Mouse (Mus musculus): ENCODE measurements at regions not wholly inside any gene's neighbourhood (a gene's known extent, or its start where the extent isn't known, plus 50 kb on each side); places are given as distances from the start of the nearest gene placed in this dataset.

GRCm38 (mm10) chr12:71624076-71624475 is 206.8 kb upstream of the Daam1 start:
- Histone ChIP-seq H3K36me3 (replicated peaks; ENCODE audit: control insufficient read depth, insufficient read depth) (no peaks in the 10 kb centered on the region), H3K9me3 (ENCODE audit: control insufficient read depth, low read length) (no peaks in the 10 kb centered on the region), H3K27me3 (ENCODE audit: control insufficient read depth, insufficient read depth, low read length) (no peaks in the 10 kb centered on the region), H3K4me3 (replicated peaks; ENCODE audit: low read length) (no peak overlapping the region), H3K9ac (no peak overlapping the region), H3K4me1 (replicated peaks; ENCODE audit: control insufficient read depth, insufficient read depth, low read length) (no peaks in the 10 kb centered on the region; the same call in 1 of the 2 replicates), H3K27ac (no peak overlapping the region), H3K4me2 (replicated peaks) (no peak overlapping the region)
- ATAC-seq (ENCODE audit: low FRiP score) (no peak), DNase-seq (ENCODE audit: low spot score) (no peak)
- WGBS: 79% methylated on average over 8 of the region's 8 CpGs

DNA sequence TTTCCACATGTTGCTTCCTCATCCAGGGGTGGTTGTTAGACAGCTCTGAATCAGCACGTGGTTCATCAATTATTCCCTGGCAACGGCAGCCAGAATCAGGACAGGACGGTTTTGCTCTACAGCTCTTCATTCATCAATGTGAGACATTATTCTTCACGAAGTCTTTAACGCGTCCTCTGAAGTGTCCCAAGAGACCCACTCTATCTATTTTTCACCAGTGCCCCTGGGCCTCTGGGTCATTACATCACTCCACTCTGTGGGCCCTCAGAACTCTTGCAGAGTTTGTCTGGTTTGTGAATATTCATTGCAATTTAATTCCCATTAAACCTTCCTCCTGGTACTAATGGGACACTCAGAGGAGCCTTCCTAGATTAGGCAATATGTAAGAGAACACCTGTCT is 206.2 kb upstream of the Daam1 start:
- no peak overlapping the region for H3K9ac ChIP-seq
- DNase-seq (ENCODE audit: low spot score) (no peak), ATAC-seq (ENCODE audit: low FRiP score) (no peak)
- no peaks in the 10 kb centered on the region for H3K27me3 ChIP-seq (ENCODE audit: control insufficient read depth, insufficient read depth, low read length)
- H3K4me3 ChIP-seq (replicated peaks; ENCODE audit: low read length): no peak overlapping the region
- 28% methylated on average over 6 of the region's 6 CpGs for WGBS
- H3K36me3 ChIP-seq (replicated peaks; ENCODE audit: control insufficient read depth, insufficient read depth): no peaks in the 10 kb centered on the region
- no peaks in the 10 kb centered on the region; the same call in 1 of the 2 replicates for H3K4me1 ChIP-seq (replicated peaks; ENCODE audit: control insufficient read depth, insufficient read depth, low read length)
- H3K4me2 ChIP-seq (replicated peaks): no peak overlapping the region
- no peaks in the 10 kb centered on the region for H3K9me3 ChIP-seq (ENCODE audit: control insufficient read depth, low read length)
- H3K27ac ChIP-seq: no peak overlapping the region

DNA sequence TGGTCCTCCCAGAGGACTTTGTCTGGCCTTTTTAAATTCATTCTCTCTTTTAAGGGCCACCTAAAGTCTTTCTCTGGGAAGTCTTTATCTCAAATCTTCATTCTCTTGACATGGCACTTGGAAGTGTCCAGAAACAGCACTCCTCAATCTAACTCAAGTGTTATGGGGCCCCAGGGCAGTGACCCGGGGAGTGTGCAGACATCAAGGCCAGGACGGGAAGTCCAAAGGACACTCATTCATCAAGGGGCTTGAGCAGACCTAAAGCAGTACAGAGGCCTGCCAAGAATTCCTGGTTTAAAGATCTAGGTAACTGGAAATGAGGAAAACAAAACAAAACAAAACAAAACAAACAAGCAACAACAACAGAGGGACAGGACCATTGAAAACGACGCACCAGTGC is 205.8 kb upstream of the Daam1 start:
- H3K27ac ChIP-seq: no peak overlapping the region
- DNase-seq (ENCODE audit: low spot score) (no peak), ATAC-seq (ENCODE audit: low FRiP score) (no peak)
- no peak overlapping the region for H3K9ac ChIP-seq
- no peaks in the 10 kb centered on the region for H3K9me3 ChIP-seq (ENCODE audit: control insufficient read depth, low read length)
- no peaks in the 10 kb centered on the region; the same call in 1 of the 2 replicates for H3K4me1 ChIP-seq (replicated peaks; ENCODE audit: control insufficient read depth, insufficient read depth, low read length)
- 65% methylated on average over 4 of the region's 4 CpGs for WGBS
- H3K27me3 ChIP-seq (ENCODE audit: control insufficient read depth, insufficient read depth, low read length): no peaks in the 10 kb centered on the region
- no peak overlapping the region for H3K4me2 ChIP-seq (replicated peaks)
- no peak overlapping the region for H3K4me3 ChIP-seq (replicated peaks; ENCODE audit: low read length)
- H3K36me3 ChIP-seq (replicated peaks; ENCODE audit: control insufficient read depth, insufficient read depth): no peaks in the 10 kb centered on the region

DNA sequence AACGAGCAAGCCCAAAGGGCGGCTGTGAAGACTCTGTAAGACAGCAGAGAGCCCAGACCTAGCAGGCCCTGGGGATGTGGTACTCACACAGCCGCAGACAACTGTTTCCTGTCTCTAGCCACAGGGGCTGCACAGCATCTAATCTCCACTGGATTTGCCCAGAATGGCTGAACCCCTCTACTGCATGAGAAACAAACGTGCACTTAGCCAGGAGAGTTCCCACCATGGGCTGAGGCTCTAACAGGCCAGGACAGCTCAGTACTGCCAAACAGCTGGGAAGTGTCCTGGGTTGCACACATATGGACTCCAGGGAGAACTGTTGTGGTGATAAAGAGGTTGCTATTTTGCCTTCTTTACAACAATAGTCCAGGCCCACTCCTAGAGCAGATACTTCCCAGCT is 204.1 kb upstream of the Daam1 start:
- no peak for ATAC-seq (ENCODE audit: low FRiP score)
- WGBS: 74% methylated on average over 4 of the region's 4 CpGs
- H3K27me3 ChIP-seq (ENCODE audit: control insufficient read depth, insufficient read depth, low read length): no peaks in the 10 kb centered on the region
- no peak for DNase-seq (ENCODE audit: low spot score)
- no peaks in the 10 kb centered on the region; the same call in 1 of the 2 replicates for H3K4me1 ChIP-seq (replicated peaks; ENCODE audit: control insufficient read depth, insufficient read depth, low read length)
- H3K4me2 ChIP-seq (replicated peaks): no peak overlapping the region
- H3K36me3 ChIP-seq (replicated peaks; ENCODE audit: control insufficient read depth, insufficient read depth): no peaks in the 10 kb centered on the region
- H3K27ac ChIP-seq: no peak overlapping the region
- H3K9me3 ChIP-seq (ENCODE audit: control insufficient read depth, low read length): no peaks in the 10 kb centered on the region
- no peak overlapping the region for H3K4me3 ChIP-seq (replicated peaks; ENCODE audit: low read length)
- H3K9ac ChIP-seq: no peak overlapping the region

DNA sequence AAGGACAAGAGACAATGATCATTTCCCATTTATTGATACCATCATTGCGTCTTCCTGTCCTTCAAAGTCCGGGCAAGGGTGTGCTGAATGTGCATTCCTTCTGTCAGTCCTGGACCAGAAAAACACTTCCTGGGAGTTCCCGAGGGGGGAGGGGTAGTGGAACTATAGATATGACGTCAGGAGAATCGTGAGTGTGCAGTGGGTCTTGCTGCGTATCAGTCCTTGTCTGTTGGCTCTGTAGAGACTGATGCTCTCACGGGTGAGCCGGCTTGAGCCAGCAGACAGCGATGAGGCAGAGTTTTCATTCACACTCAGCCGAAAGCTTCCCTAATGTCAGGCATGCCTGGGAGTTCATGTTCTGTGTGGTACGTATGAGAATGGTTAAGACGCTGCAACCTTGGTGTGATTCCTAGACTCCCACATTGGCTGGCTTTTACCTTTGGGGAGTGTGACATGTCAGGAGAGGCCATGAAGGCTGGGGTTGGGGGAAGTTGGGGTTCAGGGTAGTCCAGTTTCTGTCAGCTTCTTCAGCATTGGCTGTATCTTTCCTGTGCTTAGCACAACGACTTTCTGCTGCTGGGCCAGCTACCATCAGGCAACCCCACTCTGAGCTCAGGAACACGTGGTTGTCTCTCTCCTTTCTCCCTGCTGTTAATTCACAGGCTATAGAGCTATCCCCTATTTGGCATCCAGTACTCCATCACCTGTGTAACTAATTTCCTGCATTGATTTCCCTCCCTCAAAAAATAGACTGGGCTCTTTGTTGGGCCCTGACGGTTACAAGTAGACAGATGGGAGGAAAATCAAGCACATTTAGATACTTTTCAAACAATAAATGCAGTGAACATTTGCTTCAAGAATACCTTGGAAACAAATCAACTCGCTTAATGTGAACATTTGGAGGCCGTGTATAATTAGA is 203.2 kb upstream of the Daam1 start:
- H3K27me3 ChIP-seq (ENCODE audit: control insufficient read depth, insufficient read depth, low read length): no peaks in the 10 kb centered on the region
- no peak for DNase-seq (ENCODE audit: low spot score)
- no peak overlapping the region for H3K4me2 ChIP-seq (replicated peaks)
- no peak for ATAC-seq (ENCODE audit: low FRiP score)
- no peaks in the 10 kb centered on the region for H3K36me3 ChIP-seq (replicated peaks; ENCODE audit: control insufficient read depth, insufficient read depth)
- H3K4me1 ChIP-seq (replicated peaks; ENCODE audit: control insufficient read depth, insufficient read depth, low read length): no peaks in the 10 kb centered on the region; the same call in 1 of the 2 replicates
- no peak overlapping the region for H3K4me3 ChIP-seq (replicated peaks; ENCODE audit: low read length)
- H3K27ac ChIP-seq: no peak overlapping the region
- H3K9me3 ChIP-seq (ENCODE audit: control insufficient read depth, low read length): no peaks in the 10 kb centered on the region
- no peak overlapping the region for H3K9ac ChIP-seq
- 69% methylated on average over 17 of the region's 17 CpGs for WGBS

DNA sequence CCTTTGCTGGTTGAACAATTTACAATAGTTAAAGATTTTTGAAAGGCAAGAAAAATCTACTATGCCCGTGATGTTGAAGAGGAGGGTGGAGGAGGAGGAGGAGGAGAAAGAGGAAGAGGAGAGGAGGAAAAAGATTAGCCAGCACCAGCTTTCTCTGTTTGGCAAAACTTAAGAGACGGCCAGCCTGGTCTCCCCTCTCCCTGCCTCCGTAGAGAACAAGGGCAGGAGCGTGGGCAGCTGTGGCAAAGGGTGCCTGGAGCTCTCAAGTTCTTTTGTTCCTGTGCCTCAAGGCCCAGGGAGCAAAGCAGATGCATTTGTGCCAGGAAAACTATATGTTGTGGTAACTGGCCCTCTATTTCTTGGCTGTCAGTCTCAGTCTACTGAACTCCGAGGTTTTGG is 202.5 kb upstream of the Daam1 start:
- DNase-seq (ENCODE audit: low spot score): no peak
- 40% methylated on average over 5 of the region's 5 CpGs for WGBS

DNA sequence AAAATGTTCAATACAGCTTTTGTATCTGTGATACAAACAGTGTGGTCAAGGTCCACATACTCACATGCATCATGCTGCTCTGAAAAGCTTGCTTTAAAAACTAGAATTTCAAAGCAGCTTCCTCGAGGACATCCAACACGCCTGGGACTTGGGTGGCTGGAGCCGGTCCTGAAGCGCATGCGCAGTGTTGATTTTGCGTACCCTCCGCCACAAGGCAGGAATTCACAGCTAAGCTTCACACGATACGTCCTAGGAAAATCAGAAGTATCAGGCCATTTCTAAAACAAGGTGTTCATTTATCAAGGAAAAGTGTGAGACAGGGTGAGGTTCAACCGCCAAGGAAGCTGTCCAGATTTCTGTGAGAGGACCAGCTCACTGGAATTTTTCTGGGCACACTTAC is 202.1 kb upstream of the Daam1 start:
- no peak for DNase-seq (ENCODE audit: low spot score)
- H3K9me3 ChIP-seq (ENCODE audit: control insufficient read depth, low read length): no peaks in the 10 kb centered on the region
- 86% methylated on average over 10 of the region's 10 CpGs for WGBS
- H3K36me3 ChIP-seq (replicated peaks; ENCODE audit: control insufficient read depth, insufficient read depth): no peaks in the 10 kb centered on the region
- no peaks in the 10 kb centered on the region; the same call in 1 of the 2 replicates for H3K4me1 ChIP-seq (replicated peaks; ENCODE audit: control insufficient read depth, insufficient read depth, low read length)
- no peak overlapping the region for H3K4me3 ChIP-seq (replicated peaks; ENCODE audit: low read length)
- H3K9ac ChIP-seq: no peak overlapping the region
- no peak overlapping the region for H3K27ac ChIP-seq
- no peaks in the 10 kb centered on the region for H3K27me3 ChIP-seq (ENCODE audit: control insufficient read depth, insufficient read depth, low read length)
- no peak overlapping the region for H3K4me2 ChIP-seq (replicated peaks)
- ATAC-seq (ENCODE audit: low FRiP score): no peak

More for the DNA sequence above, 202.5 kb upstream of the Daam1 start:
- no peak overlapping the region for H3K27ac ChIP-seq
- H3K4me2 ChIP-seq (replicated peaks): no peak overlapping the region
- no peak overlapping the region for H3K4me3 ChIP-seq (replicated peaks; ENCODE audit: low read length)
- H3K9ac ChIP-seq: no peak overlapping the region
- H3K36me3 ChIP-seq (replicated peaks; ENCODE audit: control insufficient read depth, insufficient read depth): no peaks in the 10 kb centered on the region
- no peaks in the 10 kb centered on the region for H3K27me3 ChIP-seq (ENCODE audit: control insufficient read depth, insufficient read depth, low read length)
- no peaks in the 10 kb centered on the region; the same call in 1 of the 2 replicates for H3K4me1 ChIP-seq (replicated peaks; ENCODE audit: control insufficient read depth, insufficient read depth, low read length)
- ATAC-seq (ENCODE audit: low FRiP score): no peak
- H3K9me3 ChIP-seq (ENCODE audit: control insufficient read depth, low read length): no peaks in the 10 kb centered on the region

- no peak overlapping the region for H3K9ac ChIP-seq
- no peak overlapping the region for H3K4me2 ChIP-seq (replicated peaks)
- DNase-seq (ENCODE audit: low spot score) (no peak), ATAC-seq (ENCODE audit: low FRiP score) (no peak)
- no peaks in the 10 kb centered on the region; the same call in 1 of the 2 replicates for H3K4me1 ChIP-seq (replicated peaks; ENCODE audit: control insufficient read depth, insufficient read depth, low read length)
- no peaks in the 10 kb centered on the region for H3K36me3 ChIP-seq (replicated peaks; ENCODE audit: control insufficient read depth, insufficient read depth)
- no peak overlapping the region for H3K4me3 ChIP-seq (replicated peaks; ENCODE audit: low read length)
- no peaks in the 10 kb centered on the region for H3K27me3 ChIP-seq (ENCODE audit: control insufficient read depth, insufficient read depth, low read length)
- H3K27ac ChIP-seq: no peak overlapping the region
- 95% methylated on average over 3 of the region's 3 CpGs for WGBS
- no peaks in the 10 kb centered on the region for H3K9me3 ChIP-seq (ENCODE audit: control insufficient read depth, low read length)
Measured at GRCm38 (mm10) chr12:71630386-71630785, 200.5 kb upstream of the Daam1 start.

DNA sequence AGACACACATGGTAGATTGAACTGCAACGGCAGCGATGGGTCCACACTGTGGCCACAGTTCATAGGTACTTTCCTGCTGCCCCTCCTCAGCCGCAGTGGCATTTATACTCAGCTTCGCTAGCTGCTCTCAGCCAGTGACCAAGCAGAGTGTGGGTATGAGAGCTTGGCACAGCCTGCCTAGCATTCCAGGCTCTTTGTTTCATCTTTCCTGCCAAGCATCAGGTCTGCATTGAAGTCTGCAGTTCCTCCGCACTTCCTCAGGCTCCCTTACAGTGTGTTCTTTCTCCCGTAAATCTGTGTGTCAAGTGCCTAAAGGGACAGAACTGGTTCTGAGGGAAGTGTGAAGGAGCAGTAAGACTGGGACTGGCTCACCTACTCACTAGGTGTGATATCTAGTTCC is 194.6 kb upstream of the Daam1 start:
- H3K4me1 ChIP-seq (replicated peaks; ENCODE audit: control insufficient read depth, insufficient read depth, low read length): no peaks in the 10 kb centered on the region
- DNase-seq (ENCODE audit: low spot score) (no peak), ATAC-seq (ENCODE audit: low FRiP score) (no peak)
- H3K36me3 ChIP-seq (replicated peaks; ENCODE audit: control insufficient read depth, insufficient read depth): no peaks in the 10 kb centered on the region
- no peaks in the 10 kb centered on the region for H3K27me3 ChIP-seq (ENCODE audit: control insufficient read depth, insufficient read depth, low read length)
- H3K9me3 ChIP-seq (ENCODE audit: control insufficient read depth, low read length): no peaks in the 10 kb centered on the region
- H3K9ac ChIP-seq: no peak overlapping the region
- H3K4me3 ChIP-seq (replicated peaks; ENCODE audit: low read length): no peak overlapping the region
- 85% methylated on average over 6 of the region's 6 CpGs for WGBS
- H3K27ac ChIP-seq: no peak overlapping the region
- no peak overlapping the region for H3K4me2 ChIP-seq (replicated peaks)
